Mouse (Mus musculus) layer of hippocampus, postnatal 25 days (tissue): Measurements from ENCODE around the gene Cxcl16. TPM values are rescaled to one million over a fixed set of nuclear protein-coding genes. Genes with fewer than 3 reads are reported as not detected.
"Not testable (repeated sequence)": the region's sequence is repeated elsewhere in the genome, so short reads cannot be mapped to it uniquely, and the experiment has no call there.

ENCODE experiments used
- DNase-seq, 2 experiments: peaks; one replicate each; pipeline ENCODE4 v3.0.0; 2022; ENCODE audit warnings: mixed read lengths in 2 of 2, low spot score in 1 of 2; ENCODE audit errors: extremely low spot score in 1 of 2
- microRNA-seq, 2 experiments: library from miRNA; unstranded; fragments of <30 nt; microRNA quantifications; one replicate each; pipeline ENCODE4 v1.2.0; 2021
- total RNA-seq, 2 experiments: library from RNA; stranded (reverse); gene quantifications; 2 replicates each; pipeline ENCODE4 v1.2.3; 2021

Cxcl16 gene
- total RNA-seq, 2 experiments from 2014 or later, result 0.62 to 1.1 TPM

GRCm38 (mm10) chr11:70426598-70426997, 33.2 kb downstream of the Cxcl16 start:
- not testable (repeated sequence) for DNase-seq

GRCm38 (mm10) chr11:70419486-70419885, 40.3 kb downstream of the Cxcl16 start:
- DNase-seq, result no peak

- DNase-seq, result no peak
Measured at GRCm38 (mm10) chr11:70418199-70418598, 41.6 kb downstream of the Cxcl16 start.

- DNase-seq, result peak; percentile 62 to 90
Measured at GRCm38 (mm10) chr11:70413961-70414360, 45.8 kb downstream of the Cxcl16 start.

GRCm38 (mm10) chr11:70412591-70412990, 47.2 kb downstream of the Cxcl16 start:
- DNase-seq, result no peak

- DNase-seq, result no peak
Measured at GRCm38 (mm10) chr11:70410297-70410643, 49.5 kb downstream of the Cxcl16 start.

- DNase-seq, result peak; percentile 84 to 96
Measured at GRCm38 (mm10) chr11:70409594-70410296, 50.0 kb downstream of the Cxcl16 start, which contains the start of gene Pelp1. Gene Pelp1 (minus strand): TSS chr11:70410031.

Small RNAs within 50 kb of the gene (microRNA-seq; reads per million reads assigned to microRNA genes)
- gene Mir7115, result 3.1 to 3.6 reads per million in 2 experiments

Other genes starting within 250 kb of the Cxcl16 start
- 10 to 100 TPM; 28.1 to 39.2 TPM for gene Slc16a11, start 247.2 kb downstream of the Cxcl16 start, total RNA-seq
- gene Slc16a13, start 238.9 kb downstream of the Cxcl16 start, total RNA-seq, result 10 to 100 TPM in 1 of 2 experiments, 1 to 10 TPM in 1; 7.0 to 10.0 TPM
- 1 to 10 TPM; 1.2 to 2.1 TPM for gene Bcl6b, start 230.2 kb downstream of the Cxcl16 start, total RNA-seq
- gene 0610010K14Rik, start 222.1 kb downstream of the Cxcl16 start, total RNA-seq, result 10 to 100 TPM; 50.6 to 55.6 TPM
- gene Gm21988, start 220.2 kb downstream of the Cxcl16 start, total RNA-seq, result 1 to 10 TPM; 3.2 to 4.5 TPM
- gene Rnasek, start 220.1 kb downstream of the Cxcl16 start, total RNA-seq, result 100 to 1,000 TPM; 310 to 312 TPM
- gene Alox12, start 204.6 kb downstream of the Cxcl16 start, total RNA-seq, result under 1 TPM in 1 of 2 experiments, not detected in 1; 0.20 TPM
- not detected for gene Alox12e, start 137.4 kb downstream of the Cxcl16 start, total RNA-seq
- gene Alox15, start 108.0 kb downstream of the Cxcl16 start, total RNA-seq, result not detected
- 10 to 100 TPM; 32.8 to 34.3 TPM for gene Pelp1, start 50.0 kb downstream of the Cxcl16 start, total RNA-seq
- 100 to 1,000 TPM in 1 of 2 experiments, 10 to 100 TPM in 1; 90.7 to 104 TPM for gene Arrb2, start 27.3 kb downstream of the Cxcl16 start, total RNA-seq
- 10 to 100 TPM; 15.5 to 17.4 TPM for gene Med11, start 8.1 kb downstream of the Cxcl16 start, total RNA-seq
- gene Zmynd15, start 551 bp downstream of the Cxcl16 start, total RNA-seq, result under 1 TPM; 0.37 to 0.42 TPM
- gene Tm4sf5, start 45.3 kb upstream of the Cxcl16 start, total RNA-seq, result under 1 TPM; 0.47 to 0.61 TPM
- not detected for gene Vmo1, start 54.6 kb upstream of the Cxcl16 start, total RNA-seq
- gene Gltpd2, start 59.2 kb upstream of the Cxcl16 start, total RNA-seq, result not detected
- 100 to 1,000 TPM; 178 to 211 TPM for gene Psmb6, start 65.4 kb upstream of the Cxcl16 start, total RNA-seq
- not detected for gene Gm40193, start 73.0 kb upstream of the Cxcl16 start, total RNA-seq
- gene Pld2, start 80.1 kb upstream of the Cxcl16 start, total RNA-seq, result 10 to 100 TPM; 16.2 to 18.9 TPM
- gene Mink1, start 102.9 kb upstream of the Cxcl16 start, total RNA-seq, result 100 to 1,000 TPM; 434 to 488 TPM
- under 1 TPM in 1 of 2 experiments, not detected in 1; 0.66 TPM for gene 4930544D05Rik, start 155.9 kb upstream of the Cxcl16 start, total RNA-seq
- under 1 TPM in 1 of 2 experiments, not detected in 1; 0.44 TPM for gene Chrne, start 159.2 kb upstream of the Cxcl16 start, total RNA-seq
- not detected for gene Gp1ba, start 179.1 kb upstream of the Cxcl16 start, total RNA-seq
- 10 to 100 TPM; 86.9 to 87.6 TPM for gene Rnf167, start 187.3 kb upstream of the Cxcl16 start, total RNA-seq
- 100 to 1,000 TPM; 127 to 129 TPM for gene Slc25a11, start 187.5 kb upstream of the Cxcl16 start, total RNA-seq
- 100 to 1,000 TPM; 376 to 385 TPM for gene Pfn1, start 194.7 kb upstream of the Cxcl16 start, total RNA-seq
- gene Eno3, start 197.2 kb upstream of the Cxcl16 start, total RNA-seq, result 1 to 10 TPM; 7.2 to 8.2 TPM
- 10 to 100 TPM; 48.7 to 48.8 TPM for gene Spag7, start 209.4 kb upstream of the Cxcl16 start, total RNA-seq
- 100 to 1,000 TPM; 326 to 389 TPM for gene Camta2, start 228.1 kb upstream of the Cxcl16 start, total RNA-seq
- 1 to 10 TPM; 3.1 to 3.4 TPM for gene Inca1, start 240.2 kb upstream of the Cxcl16 start, total RNA-seq
- gene Kif1c, start 240.6 kb upstream of the Cxcl16 start, total RNA-seq, result 10 to 100 TPM; 71.5 to 78.9 TPM